Mouse (Mus musculus): ENCODE results near the gene Tectb. TPM values are rescaled to one million over a fixed set of nuclear protein-coding genes. Genes with fewer than 3 reads are reported as not detected.

The Tectb gene
- polyA plus RNA-seq, 2 experiments: not detected

- no peak for TF ChIP-seq POLR2A (IDR thresholded peaks at IDR 0.05; ENCODE audit: borderline replicate concordance, extremely low read depth, insufficient read depth, insufficient read length)
- Histone ChIP-seq H3K27ac (replicated peaks; ENCODE audit: low read depth, low read length) (no peak overlapping the region), H3K4me2 (replicated peaks; ENCODE audit: low read depth, low read length, severe bottlenecking) (no peak overlapping the region), H3K27me3 (ENCODE audit: control insufficient read depth, insufficient read depth, low read length) (no peaks in the 10 kb centered on the region), H3K4me3 (replicated peaks; ENCODE audit: low read length) (no peak overlapping the region), H3K9ac (ENCODE audit: low read depth, low read length, severe bottlenecking) (no peak overlapping the region), H3K9me3 (ENCODE audit: control insufficient read depth, low read length) (no peaks in the 10 kb centered on the region), H3K4me1 (ENCODE audit: control insufficient read depth, insufficient read depth, low read length) (no peaks in the 10 kb centered on the region), H3K36me3 (ENCODE audit: control insufficient read depth, insufficient read depth, low read length) (no peaks in the 10 kb centered on the region)
- no peak for DNase-seq (ENCODE audit: low spot score)
- 74% methylated on average over 5 of the region's 5 CpGs for WGBS
- no peak for ATAC-seq (ENCODE audit: low FRiP score, low read depth)
Observed at GRCm38 (mm10) chr19:55236564-55236963, 56.0 kb downstream of the Tectb start.

- no peak overlapping the region for H3K4me3 ChIP-seq (replicated peaks; ENCODE audit: low read length)
- ATAC-seq (ENCODE audit: low FRiP score, low read depth) (no peak), DNase-seq (ENCODE audit: low spot score) (no peak)
- no peak for TF ChIP-seq POLR2A (IDR thresholded peaks at IDR 0.05; ENCODE audit: borderline replicate concordance, extremely low read depth, insufficient read depth, insufficient read length)
- 81% methylated on average over 6 of the region's 6 CpGs for WGBS
- no peaks in the 10 kb centered on the region for H3K4me1 ChIP-seq (ENCODE audit: control insufficient read depth, insufficient read depth, low read length)
- H3K4me2 ChIP-seq (replicated peaks; ENCODE audit: low read depth, low read length, severe bottlenecking): no peak overlapping the region
- H3K9me3 ChIP-seq (ENCODE audit: control insufficient read depth, low read length): no peaks in the 10 kb centered on the region
- H3K36me3 ChIP-seq (ENCODE audit: control insufficient read depth, insufficient read depth, low read length): no peaks in the 10 kb centered on the region
- H3K27ac ChIP-seq (replicated peaks; ENCODE audit: low read depth, low read length): no peak overlapping the region
- no peak overlapping the region for H3K9ac ChIP-seq (ENCODE audit: low read depth, low read length, severe bottlenecking)
- no peaks in the 10 kb centered on the region for H3K27me3 ChIP-seq (ENCODE audit: control insufficient read depth, insufficient read depth, low read length)
Observed at GRCm38 (mm10) chr19:55239766-55240426, 59.4 kb downstream of the Tectb start.

GRCm38 (mm10) chr19:55241186-55241645 lies 60.7 kb downstream of the Tectb start, which contains the start of gene Gucy2g:
TSS of gene Gucy2g (minus strand) at chr19:55241236.
- Histone ChIP-seq H3K36me3 (ENCODE audit: control insufficient read depth, insufficient read depth, low read length) (no peaks in the 10 kb centered on the region), H3K27ac (replicated peaks; ENCODE audit: low read depth, low read length) (no peak within 1 kb of the TSS), H3K4me2 (replicated peaks; ENCODE audit: low read depth, low read length, severe bottlenecking) (no peak within 1 kb of the TSS), H3K27me3 (ENCODE audit: control insufficient read depth, insufficient read depth, low read length) (no peaks in the 10 kb centered on the region), H3K9me3 (ENCODE audit: control insufficient read depth, low read length) (no peaks in the 10 kb centered on the region), H3K9ac (ENCODE audit: low read depth, low read length, severe bottlenecking) (no peak within 1 kb of the TSS), H3K4me3 (replicated peaks; ENCODE audit: low read length) (no peak within 1 kb of the TSS), H3K4me1 (ENCODE audit: control insufficient read depth, insufficient read depth, low read length) (no peaks in the 10 kb centered on the region)
- no peak for TF ChIP-seq POLR2A (IDR thresholded peaks at IDR 0.05; ENCODE audit: borderline replicate concordance, extremely low read depth, insufficient read depth, insufficient read length)
- no peak for DNase-seq (ENCODE audit: low spot score)
- no peak for ATAC-seq (ENCODE audit: low FRiP score, low read depth)
- WGBS: 77% methylated on average over 6 of the region's 6 CpGs

- Histone ChIP-seq H3K4me3 (replicated peaks; ENCODE audit: low read length) (no peak overlapping the region), H3K4me2 (replicated peaks; ENCODE audit: low read depth, low read length, severe bottlenecking) (no peak overlapping the region), H3K9ac (ENCODE audit: low read depth, low read length, severe bottlenecking) (no peak overlapping the region), H3K27me3 (ENCODE audit: control insufficient read depth, insufficient read depth, low read length) (no peaks in the 10 kb centered on the region), H3K27ac (replicated peaks; ENCODE audit: low read depth, low read length) (no peak overlapping the region), H3K9me3 (ENCODE audit: control insufficient read depth, low read length) (no peaks in the 10 kb centered on the region), H3K36me3 (ENCODE audit: control insufficient read depth, insufficient read depth, low read length) (no peaks in the 10 kb centered on the region), H3K4me1 (ENCODE audit: control insufficient read depth, insufficient read depth, low read length) (no peaks in the 10 kb centered on the region)
- WGBS: 15% methylated on average over 7 of the region's 7 CpGs
- DNase-seq (ENCODE audit: low spot score): peak; percentile 25
- ATAC-seq (ENCODE audit: low FRiP score, low read depth): no peak
- TF ChIP-seq POLR2A (IDR thresholded peaks at IDR 0.05; ENCODE audit: borderline replicate concordance, extremely low read depth, insufficient read depth, insufficient read length): no peak
Observed at GRCm38 (mm10) chr19:55244791-55245231, 64.3 kb downstream of the Tectb start.

Small RNAs within 50 kb of the gene (microRNA-seq; reads per million reads assigned to microRNA genes)
- gene Mir6715: not detected

Other genes starting within 250 kb of the Tectb start
- gene Gpam, start 53.5 kb upstream of the Tectb start, polyA plus RNA-seq (2012; rRNA removed): 15.9 and 19.1 TPM in 2 replicates
- gene Gpam, start 53.5 kb upstream of the Tectb start, polyA plus RNA-seq (2014; fragmentation: Nextera tagmentation; extraction: Ambion mirVana): 16.0 and 18.2 TPM in 2 replicates
- gene Gucy2g, start 60.5 kb downstream of the Tectb start, polyA plus RNA-seq (2012; rRNA removed): 0.11 and 0.13 TPM in 2 replicates
- gene Gucy2g, start 60.5 kb downstream of the Tectb start, polyA plus RNA-seq (2014; fragmentation: Nextera tagmentation; extraction: Ambion mirVana): 0.04 TPM in 1 of 2 replicates, not detected in the other
- gene Acsl5, start 71.2 kb downstream of the Tectb start, polyA plus RNA-seq (2012; rRNA removed): 8.5 and 13.6 TPM in 2 replicates
- gene Acsl5, start 71.2 kb downstream of the Tectb start, polyA plus RNA-seq (2014; fragmentation: Nextera tagmentation; extraction: Ambion mirVana): 32.1 and 42.8 TPM in 2 replicates
- gene Zdhhc6, start 135.3 kb downstream of the Tectb start, polyA plus RNA-seq (2012; rRNA removed): 27.8 and 32.6 TPM in 2 replicates
- gene Zdhhc6, start 135.3 kb downstream of the Tectb start, polyA plus RNA-seq (2014; fragmentation: Nextera tagmentation; extraction: Ambion mirVana): 78.9 and 85.1 TPM in 2 replicates
- 12.8 and 14.7 TPM in 2 replicates for gene Vti1a, start 135.6 kb downstream of the Tectb start, polyA plus RNA-seq (2012; rRNA removed)
- 22.8 and 23.8 TPM in 2 replicates for gene Vti1a, start 135.6 kb downstream of the Tectb start, polyA plus RNA-seq (2014; fragmentation: Nextera tagmentation; extraction: Ambion mirVana)